Mouse (Mus musculus) heart, postnatal 0 days (tissue): ENCODE measurements around the gene Fhad1. TPM values are rescaled to one million over a fixed set of nuclear protein-coding genes. Genes with fewer than 3 reads are reported as not detected.

Source experiments
- ATAC-seq: fragments of 200-750 bp; cut with Nextera tagmentation; 2 replicates; pipeline ENCODE4 v1.8.0; 2017; ENCODE audit warnings: low read depth, moderate number of reproducible peaks, moderate library complexity; ENCODE audit not compliant: insufficient read depth
- DNase-seq: peaks from one replicate; pipeline ENCODE4 v3.0.0-alpha.2; 2016; ENCODE audit warnings: low spot score
- H3K27ac ChIP-seq: fragments of 300-500 bp; sonication (generic); 2 replicates; pipeline ENCODE4 v1.5.1; 2014; ENCODE audit warnings: low read depth, mild to moderate bottlenecking
- H3K27me3 ChIP-seq: fragments of 300-500 bp; sonication (generic); 2 replicates; pipeline ENCODE4 v1.6.1; 2014; ENCODE audit warnings: low read length, mixed read lengths; ENCODE audit not compliant: control insufficient read depth, insufficient read depth
- H3K36me3 ChIP-seq: fragments of 300-500 bp; sonication (generic); replicated peaks from 2 replicates; pipeline ENCODE4 v1.6.1; 2014; ENCODE audit warnings: low read length, mixed read lengths; ENCODE audit not compliant: control insufficient read depth, insufficient read depth
- H3K4me1 ChIP-seq: fragments of 300-500 bp; sonication (generic); 2 replicates; pipeline ENCODE4 v1.6.1; 2014; ENCODE audit warnings: antibody characterized with exemption; ENCODE audit not compliant: control insufficient read depth, insufficient read depth
- H3K4me2 ChIP-seq: fragments of 300-500 bp; sonication (generic); 2 replicates; pipeline ENCODE4 v1.6.1; 2014; ENCODE audit warnings: low read depth, mild to moderate bottlenecking, low read length, moderate library complexity
- H3K4me3 ChIP-seq: fragments of 300-500 bp; sonication (generic); 2 replicates; pipeline ENCODE4 v1.5.1; 2014; ENCODE audit warnings: low read depth, low read length
- H3K9ac ChIP-seq: fragments of 300-500 bp; sonication (generic); replicated peaks from 2 replicates; pipeline ENCODE4 v1.6.1; 2014; ENCODE audit warnings: low read depth, low read length, mixed read lengths
- H3K9me3 ChIP-seq: fragments of 300-500 bp; sonication (generic); replicated peaks from 2 replicates; pipeline ENCODE4 v1.6.1; 2016; ENCODE audit warnings: low read length; ENCODE audit not compliant: control insufficient read depth
- CTCF ChIP-seq: IDR thresholded peaks from 2 replicates; pipeline ENCODE4 v1.5.1; 2016; ENCODE audit warnings: antibody characterized with exemption, control low read depth, low read depth
- EP300 ChIP-seq: IDR thresholded peaks from 2 replicates; pipeline ENCODE4 v1.6.1; 2016; ENCODE audit warnings: antibody characterized with exemption, low read depth
- WGBS: fragments of 180-500 bp; shearing (Covaris S2); extraction: QIAGEN DNeasy Blood & Tissue Kit; methylation state at CpG from one replicate; pipeline ENCODE4 v1.1.7; 2014; 5-methylcytosine and 5-hydroxymethylcytosine counted together
- polyA plus RNA-seq: library from polyadenylated mRNA; unstranded; fragments of >200 nt; fragmentation: Nextera tagmentation; extraction: Ambion mirVana; gene quantifications from 2 replicates; pipeline ENCODE4 v1.2.1, GENCODE M21; 2015
- total RNA-seq: library from RNA; depleted of rRNA; stranded (reverse); fragments of >200 nt; gene quantifications from 2 replicates; pipeline ENCODE4 v1.2.3, GENCODE M21; 2014; ENCODE audit warnings: low replicate concordance

Fhad1 gene
- total and polyA plus RNA-seq, 2 experiments from 2014 or later, result 2.7 TPM; not detected in 1

- H3K27ac ChIP-seq, result peak overlapping the region; percentile 39
- DNase-seq (peak; percentile 48), ATAC-seq (peak; percentile 42)
- no peaks in the 10 kb centered on the region for H3K9me3 ChIP-seq
- no peak for TF ChIP-seq EP300
- TF ChIP-seq CTCF, result no peak
- no peaks in the 10 kb centered on the region for H3K36me3 ChIP-seq
- H3K4me2 ChIP-seq, result no peak overlapping the region
- no peaks in the 10 kb centered on the region for H3K27me3 ChIP-seq
- 61% methylated on average over 13 of the region's 13 CpGs for WGBS
- no peak overlapping the region for H3K9ac ChIP-seq
- 0 out of 2 replicates have a peak, but pooled peaks cover 8% of the 10 kb centered on the region for H3K4me1 ChIP-seq
- H3K4me3 ChIP-seq, result no peak overlapping the region
These were observed 101.5 kb downstream of the Fhad1 start for GRCm38 (mm10) chr4:141913201-141913993.

- Histone ChIP-seq H3K9me3 (no peaks in the 10 kb centered on the region), H3K27ac (no peak overlapping the region), H3K4me3 (no peak overlapping the region), H3K4me2 (no peak overlapping the region), H3K4me1 (peaks cover 9% of the 10 kb centered on the region; the same call in 1 of the 2 replicates), H3K36me3 (no peaks in the 10 kb centered on the region), H3K27me3 (0 out of 2 replicates have a peak, but pooled peaks cover 4% of the 10 kb centered on the region), H3K9ac (no peak overlapping the region)
- no peak for DNase-seq
- 53% methylated on average over 9 of the region's 9 CpGs for WGBS
- TF ChIP-seq EP300 (no peak), CTCF (no peak)
- ATAC-seq, result no peak
These were observed 110.2 kb downstream of the Fhad1 start for GRCm38 (mm10) chr4:141904710-141905109.

GRCm38 (mm10) chr4:141902479-141902858 is 112.4 kb downstream of the Fhad1 start:
- 85% methylated on average over 8 of the region's 8 CpGs for WGBS
- Histone ChIP-seq H3K36me3 (no peaks in the 10 kb centered on the region), H3K9ac (no peak overlapping the region), H3K4me2 (no peak overlapping the region), H3K9me3 (no peaks in the 10 kb centered on the region), H3K4me1 (peaks cover 11% of the 10 kb centered on the region; the same call in 1 of the 2 replicates), H3K27ac (no peak overlapping the region), H3K4me3 (no peak overlapping the region), H3K27me3 (0 out of 2 replicates have a peak, but pooled peaks cover 4% of the 10 kb centered on the region)
- TF ChIP-seq CTCF (no peak), EP300 (no peak)
- ATAC-seq (no peak), DNase-seq (no peak)

- ATAC-seq (no peak), DNase-seq (no peak)
- WGBS, result 72% methylated on average over 17 of the region's 17 CpGs
- no peaks in the 10 kb centered on the region for H3K9me3 ChIP-seq
- H3K36me3 ChIP-seq, result no peaks in the 10 kb centered on the region
- no peak overlapping the region for H3K4me3 ChIP-seq
- H3K27me3 ChIP-seq, result 0 out of 2 replicates have a peak, but pooled peaks cover 4% of the 10 kb centered on the region
- H3K27ac ChIP-seq, result no peak overlapping the region
- H3K9ac ChIP-seq, result no peak overlapping the region
- no peak for TF ChIP-seq CTCF
- no peak for TF ChIP-seq EP300
- H3K4me2 ChIP-seq, result no peak overlapping the region
- peaks cover 11% of the 10 kb centered on the region; the same call in 1 of the 2 replicates for H3K4me1 ChIP-seq
These were observed 113.0 kb downstream of the Fhad1 start for GRCm38 (mm10) chr4:141901711-141902478.

GRCm38 (mm10) chr4:141900421-141900820 is 114.5 kb downstream of the Fhad1 start:
- DNase-seq (no peak), ATAC-seq (no peak; the same call in 1 of the 2 replicates)
- WGBS, result 52% methylated on average over 11 of the region's 11 CpGs
- Histone ChIP-seq H3K4me3 (no peak overlapping the region), H3K4me2 (no peak overlapping the region), H3K9ac (no peak overlapping the region), H3K9me3 (no peaks in the 10 kb centered on the region), H3K27ac (no peak overlapping the region; the same call in 1 of the 2 replicates), H3K4me1 (peaks cover 11% of the 10 kb centered on the region; the same call in 1 of the 2 replicates), H3K36me3 (no peaks in the 10 kb centered on the region), H3K27me3 (0 out of 2 replicates have a peak, but pooled peaks cover 4% of the 10 kb centered on the region)
- TF ChIP-seq EP300, result no peak
- TF ChIP-seq CTCF, result no peak
